Mouse (Mus musculus): ENCODE data around the gene Krtap27-1.

Krtap27-1 gene

GRCm38 (mm10) chr16:88671571-88671970, at the start of gene Krtap27-1:
Gene Krtap27-1 (minus strand): TSS chr16:88671671.
- DNase-seq, result no peak

- no peak for DNase-seq
Measured at GRCm38 (mm10) chr16:88720031-88720430, 48.6 kb upstream of the Krtap27-1 start.

GRCm38 (mm10) chr16:88716549-88716948, 45.1 kb upstream of the Krtap27-1 start:
- no peak for DNase-seq

- no peak for DNase-seq
Measured at GRCm38 (mm10) chr16:88711245-88711644, 39.8 kb upstream of the Krtap27-1 start.

GRCm38 (mm10) chr16:88710757-88711156, 39.3 kb upstream of the Krtap27-1 start:
- DNase-seq, result no peak

- DNase-seq, result peak; percentile 17
Measured at GRCm38 (mm10) chr16:88707496-88708012, 36.1 kb upstream of the Krtap27-1 start, which contains the start of gene 2310061N02Rik. Gene 2310061N02Rik (minus strand): TSS chr16:88707962.

GRCm38 (mm10) chr16:88701072-88701864, 29.8 kb upstream of the Krtap27-1 start:
- no peak for DNase-seq

- no peak for DNase-seq
Measured at GRCm38 (mm10) chr16:88696256-88696655, 24.8 kb upstream of the Krtap27-1 start.

- no peak for DNase-seq
Measured at GRCm38 (mm10) chr16:88681282-88681681, 9.8 kb upstream of the Krtap27-1 start.

- DNase-seq, result no peak
Measured at GRCm38 (mm10) chr16:88679099-88679498, 7.6 kb upstream of the Krtap27-1 start.

GRCm38 (mm10) chr16:88657426-88657825, 14.0 kb downstream of the Krtap27-1 start:
- no peak for DNase-seq

GRCm38 (mm10) chr16:88651952-88652351, 19.5 kb downstream of the Krtap27-1 start:
- no peak for DNase-seq

- DNase-seq, result no peak
Measured at GRCm38 (mm10) chr16:88651082-88651481, 20.4 kb downstream of the Krtap27-1 start.

- DNase-seq, result no peak
Measured at GRCm38 (mm10) chr16:88647358-88647846, 24.1 kb downstream of the Krtap27-1 start, which contains the start of gene Krtap26-1. Gene Krtap26-1 (minus strand): TSS chr16:88647796.

- no peak for DNase-seq
Measured at GRCm38 (mm10) chr16:88646366-88647111, 24.9 kb downstream of the Krtap27-1 start.

GRCm38 (mm10) chr16:88640053-88640452, 31.4 kb downstream of the Krtap27-1 start:
- DNase-seq, result no peak

GRCm38 (mm10) chr16:88635142-88635541, 36.3 kb downstream of the Krtap27-1 start:
- DNase-seq, result no peak

- no peak for DNase-seq
Measured at GRCm38 (mm10) chr16:88631474-88631873, 40.0 kb downstream of the Krtap27-1 start.

GRCm38 (mm10) chr16:88627566-88627965, 43.9 kb downstream of the Krtap27-1 start, which contains the start of gene 2310079G19Rik:
Gene 2310079G19Rik (minus strand): TSS chr16:88627666.
- DNase-seq, result no peak

Data from cerebellum, adult 11-12 months (tissue).